Mouse (Mus musculus): Measurements from ENCODE around the gene H2-M5. TPM values are rescaled to one million over a fixed set of nuclear protein-coding genes. Genes with fewer than 3 reads are reported as not detected.

The H2-M5 gene
- polyA plus RNA-seq, 1 experiment from 2014 or later, result 1.7 TPM

DNA sequence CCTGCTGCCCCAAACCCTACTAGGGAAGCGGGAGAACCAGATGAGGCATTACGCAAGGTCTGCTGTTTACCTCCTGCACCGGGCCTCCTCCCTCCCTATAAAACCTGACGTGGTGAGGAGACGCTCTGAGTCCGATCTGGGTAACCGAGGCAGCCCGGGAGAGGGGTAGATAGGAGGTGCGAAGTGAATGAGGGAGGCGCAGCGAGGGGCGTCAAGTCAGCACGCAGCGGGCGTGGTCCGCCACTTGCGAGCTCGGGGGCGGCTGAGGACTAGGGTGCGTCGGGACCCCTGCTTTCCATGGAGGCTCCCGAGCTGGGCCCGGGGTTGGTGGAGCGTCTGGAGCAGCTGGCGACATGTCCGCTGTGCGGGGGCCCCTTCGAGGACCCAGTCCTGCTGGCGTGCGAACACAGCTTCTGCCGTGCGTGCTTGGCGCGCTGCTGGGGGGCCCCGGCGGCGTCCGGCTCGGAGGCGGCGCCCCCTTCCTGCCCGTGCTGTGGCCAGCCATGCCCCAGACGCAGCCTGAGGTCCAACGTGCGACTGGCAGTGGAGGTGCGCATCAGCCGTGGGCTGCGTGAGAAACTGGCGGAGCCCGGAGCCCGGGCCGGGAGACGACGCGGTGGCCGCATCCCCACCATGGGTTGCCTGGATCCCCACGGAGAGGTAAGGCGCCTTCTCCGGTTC, 46.4 kb downstream of the H2-M5 start, which contains the start of gene Rnf39:
TSS of gene Rnf39 (plus strand) at position 128 of the 681 bp plus-strand sequence.
- H3K27me3 ChIP-seq (replicated peaks), result peaks cover 43% of the 10 kb centered on the region
- no peak for ATAC-seq (ENCODE audit: low FRiP score, low read depth)

GRCm38 (mm10) chr17:36942391-36942790, 46.9 kb downstream of the H2-M5 start:
- no peak for ATAC-seq (ENCODE audit: low FRiP score, low read depth)
- Histone ChIP-seq H3K4me2 (replicated peaks) (peak overlapping the region; percentile 66), H3K27me3 (replicated peaks) (peaks cover 43% of the 10 kb centered on the region), H3K4me3 (no peak overlapping the region; the same call in 1 of the 2 replicates), H3K27ac (no peak overlapping the region), H3K36me3 (no peaks in the 10 kb centered on the region), H3K4me1 (peaks cover 24% of the 10 kb centered on the region), H3K9me3 (no peaks in the 10 kb centered on the region), H3K9ac (peak overlapping the region; percentile 58; the same call in 1 of the 2 replicates)
- WGBS, result 63% methylated on average over 10 of the region's 10 CpGs

More for the DNA sequence above, 46.4 kb downstream of the H2-M5 start, which contains the start of gene Rnf39:
- H3K4me2 ChIP-seq (replicated peaks), result peak within 1 kb of the TSS; percentile 66
- H3K4me3 ChIP-seq, result peak within 1 kb of the TSS; percentile 34
- no peak within 1 kb of the TSS for H3K27ac ChIP-seq
- peak within 1 kb of the TSS; percentile 58 for H3K9ac ChIP-seq
- H3K9me3 ChIP-seq, result no peaks in the 10 kb centered on the region
- H3K36me3 ChIP-seq, result no peaks in the 10 kb centered on the region
- WGBS, result 3% methylated on average over 59 of the region's 59 CpGs
- peaks cover 28% of the 10 kb centered on the region for H3K4me1 ChIP-seq

DNA sequence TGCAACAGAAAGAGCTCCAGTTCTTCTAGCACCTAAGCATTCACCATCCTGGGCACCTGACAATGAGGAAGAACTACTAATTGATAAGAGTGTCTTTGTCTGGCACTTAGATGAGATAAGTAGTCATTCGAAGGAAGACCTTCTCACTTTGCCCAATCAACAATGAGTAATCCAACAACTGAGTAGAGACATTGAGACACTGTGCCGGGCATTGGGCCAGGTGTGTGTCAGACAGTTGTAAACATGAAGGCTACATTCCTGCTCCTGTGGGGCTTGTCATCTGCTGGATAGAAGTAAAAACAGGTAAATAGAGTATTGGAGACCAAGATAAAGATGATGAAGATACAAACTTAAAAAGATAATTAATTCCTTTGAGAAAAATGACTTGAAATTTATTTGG, 51.3 kb downstream of the H2-M5 start:
- H3K9ac ChIP-seq, result no peak overlapping the region
- H3K27ac ChIP-seq, result no peak overlapping the region
- peaks cover 17% of the 10 kb centered on the region for H3K27me3 ChIP-seq (replicated peaks)
- peaks cover 6% of the 10 kb centered on the region for H3K4me1 ChIP-seq
- WGBS, result 91% methylated on average over 2 of the region's 2 CpGs
- H3K9me3 ChIP-seq, result no peaks in the 10 kb centered on the region
- H3K36me3 ChIP-seq, result no peaks in the 10 kb centered on the region
- no peak overlapping the region for H3K4me3 ChIP-seq
- no peak overlapping the region for H3K4me2 ChIP-seq (replicated peaks)
- ATAC-seq (ENCODE audit: low FRiP score, low read depth), result no peak

Other genes starting within 250 kb of the H2-M5 start
- not detected in 2 replicates for gene H2-M10.5, start 216.6 kb downstream of the H2-M5 start, polyA plus RNA-seq (2016; fragmentation: Nextera tagmentation; extraction: Ambion mirVana)
- not detected in 2 replicates for gene H2-M10.6, start 177.4 kb downstream of the H2-M5 start, polyA plus RNA-seq (2016; fragmentation: Nextera tagmentation; extraction: Ambion mirVana)
- gene Trim26, start 152.4 kb downstream of the H2-M5 start, polyA plus RNA-seq (2016; fragmentation: Nextera tagmentation; extraction: Ambion mirVana), result 52.1 and 56.8 TPM in 2 replicates
- gene Trim15, start 122.3 kb downstream of the H2-M5 start, polyA plus RNA-seq (2016; fragmentation: Nextera tagmentation; extraction: Ambion mirVana), result 0.37 and 0.46 TPM in 2 replicates
- gene Trim10, start 120.0 kb downstream of the H2-M5 start, polyA plus RNA-seq (2016; fragmentation: Nextera tagmentation; extraction: Ambion mirVana), result 4.6 and 5.4 TPM in 2 replicates
- gene Trim40, start 99.4 kb downstream of the H2-M5 start, polyA plus RNA-seq (2016; fragmentation: Nextera tagmentation; extraction: Ambion mirVana), result not detected in 2 replicates
- not detected in 2 replicates for gene Trim31, start 91.4 kb downstream of the H2-M5 start, polyA plus RNA-seq (2016; fragmentation: Nextera tagmentation; extraction: Ambion mirVana)
- gene Rnf39, start 46.6 kb downstream of the H2-M5 start, polyA plus RNA-seq (2016; fragmentation: Nextera tagmentation; extraction: Ambion mirVana), result 0.41 and 1.3 TPM in 2 replicates
- gene Ppp1r11, start 37.8 kb downstream of the H2-M5 start, polyA plus RNA-seq (2016; fragmentation: Nextera tagmentation; extraction: Ambion mirVana), result 147 and 155 TPM in 2 replicates
- gene Znrd1, start 31.0 kb downstream of the H2-M5 start, polyA plus RNA-seq (2016; fragmentation: Nextera tagmentation; extraction: Ambion mirVana), result 72.3 and 82.2 TPM in 2 replicates
- 6.0 and 6.2 TPM in 2 replicates for gene Znrd1as, start 30.9 kb downstream of the H2-M5 start, polyA plus RNA-seq (2016; fragmentation: Nextera tagmentation; extraction: Ambion mirVana)
- 0.47 TPM in 1 of 2 replicates, not detected in the other for gene 2410137M14Rik, start 8.3 kb downstream of the H2-M5 start, polyA plus RNA-seq (2016; fragmentation: Nextera tagmentation; extraction: Ambion mirVana)
- gene Zfp57, start 11.6 kb upstream of the H2-M5 start, polyA plus RNA-seq (2016; fragmentation: Nextera tagmentation; extraction: Ambion mirVana), result 208 and 210 TPM in 2 replicates
- 1.0 and 1.3 TPM in 2 replicates for gene Mog, start 33.9 kb upstream of the H2-M5 start, polyA plus RNA-seq (2016; fragmentation: Nextera tagmentation; extraction: Ambion mirVana)
- 44.6 and 47.0 TPM in 2 replicates for gene Gabbr1, start 56.4 kb upstream of the H2-M5 start, polyA plus RNA-seq (2016; fragmentation: Nextera tagmentation; extraction: Ambion mirVana)
- gene Olfr90, start 99.0 kb upstream of the H2-M5 start, polyA plus RNA-seq (2016; fragmentation: Nextera tagmentation; extraction: Ambion mirVana), result 0.11 TPM in 1 of 2 replicates, not detected in the other
- gene Olfr91, start 108.7 kb upstream of the H2-M5 start, polyA plus RNA-seq (2016; fragmentation: Nextera tagmentation; extraction: Ambion mirVana), result not detected in 2 replicates
- gene Olfr92, start 130.6 kb upstream of the H2-M5 start, polyA plus RNA-seq (2016; fragmentation: Nextera tagmentation; extraction: Ambion mirVana), result not detected in 2 replicates
- gene Olfr93, start 172.0 kb upstream of the H2-M5 start, polyA plus RNA-seq (2016; fragmentation: Nextera tagmentation; extraction: Ambion mirVana), result not detected in 2 replicates
- not detected in 2 replicates for gene Ubd, start 204.4 kb upstream of the H2-M5 start, polyA plus RNA-seq (2016; fragmentation: Nextera tagmentation; extraction: Ambion mirVana)
- not detected in 2 replicates for gene Olfr94, start 211.5 kb upstream of the H2-M5 start, polyA plus RNA-seq (2016; fragmentation: Nextera tagmentation; extraction: Ambion mirVana)
- gene Olfr95, start 223.6 kb upstream of the H2-M5 start, polyA plus RNA-seq (2016; fragmentation: Nextera tagmentation; extraction: Ambion mirVana), result not detected in 2 replicates
- gene Olfr96, start 230.6 kb upstream of the H2-M5 start, polyA plus RNA-seq (2016; fragmentation: Nextera tagmentation; extraction: Ambion mirVana), result not detected in 2 replicates
- gene Olfr97, start 247.8 kb upstream of the H2-M5 start, polyA plus RNA-seq (2016; fragmentation: Nextera tagmentation; extraction: Ambion mirVana), result not detected in 2 replicates

Measured in neural tube, embryonic 12.5 days (tissue).